Mouse (Mus musculus) v-Abl transformed pro-B cells (cell line): Measurements from ENCODE around the gene Tfap2e.

Experiments used
- in situ Hi-C, 2 experiments: fragments of 400-800 bp; cut with MboI; formaldehyde crosslinking; loops; one replicate each; pipeline ENCODE4 v1.15.1; 2025; ENCODE audit not compliant: unreplicated experiment in 2 of 2

Gene Tfap2e

GRCm38 (mm10) chr4:126736001-126736414 is at the start of gene Tfap2e:
Gene Tfap2e (minus strand): TSS chr4:126736240.
- in situ Hi-C loops = loop anchor here (5.0 to 25.0 kb wide), 2 partner anchors 129 to 501 kb away; partner anchors contain the start of genes 5730409E04Rik (in 1 of the 2) and Smim12 (in 1 of the 2)

GRCm38 (mm10) chr4:126782996-126783395 is 47.0 kb upstream of the Tfap2e start:
- in situ Hi-C loops = no loop called here

- in situ Hi-C loops = no loop called here
Measured at GRCm38 (mm10) chr4:126782512-126782911, 46.5 kb upstream of the Tfap2e start.

DNA sequence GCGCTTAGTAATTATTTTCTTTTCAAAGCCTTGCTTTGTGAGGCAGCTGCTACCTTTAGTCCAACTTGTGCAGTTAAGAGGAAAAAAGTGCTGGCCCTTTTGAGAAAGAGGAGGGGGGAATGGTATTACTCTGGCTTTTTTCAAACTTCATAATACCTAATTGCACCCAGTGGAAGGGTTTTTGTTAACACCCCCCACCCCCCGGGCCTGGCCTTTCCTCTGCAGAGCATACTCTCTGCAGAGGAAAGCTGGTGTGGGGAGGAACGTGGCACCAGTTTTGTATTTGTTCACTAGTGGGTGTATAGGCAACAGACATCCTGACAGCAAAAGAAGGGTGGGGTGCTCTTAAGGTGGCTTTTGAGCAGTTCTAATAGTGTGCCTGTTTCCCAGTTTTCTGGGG is 45.8 kb upstream of the Tfap2e start:
- in situ Hi-C loops = no loop called here

- in situ Hi-C loops = no loop called here
Measured at GRCm38 (mm10) chr4:126779826-126780775, 44.1 kb upstream of the Tfap2e start.

GRCm38 (mm10) chr4:126779148-126779581 is 43.1 kb upstream of the Tfap2e start:
- in situ Hi-C loops = no loop called here

DNA sequence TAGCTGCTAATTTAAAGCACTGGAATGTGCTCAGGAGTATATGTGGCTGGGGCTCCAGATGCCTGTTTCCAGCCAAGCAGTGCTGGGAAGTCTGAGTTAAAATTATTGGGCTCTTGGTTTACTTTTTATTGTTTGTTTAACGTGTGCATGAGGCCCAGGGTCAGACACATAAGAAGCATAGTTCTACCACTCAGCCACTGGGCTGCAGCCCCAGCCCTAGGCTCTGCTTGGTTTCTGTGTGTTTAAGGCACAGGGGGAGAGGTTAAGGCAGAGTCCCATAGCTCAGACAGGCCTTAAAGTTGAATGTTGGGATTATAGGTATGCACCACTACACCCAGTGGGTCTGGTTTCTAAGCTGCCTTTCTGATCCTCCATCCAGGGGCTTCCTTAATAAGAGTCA is 39.1 kb upstream of the Tfap2e start:
- in situ Hi-C loops = no loop called here

GRCm38 (mm10) chr4:126773871-126774270 is 37.8 kb upstream of the Tfap2e start:
- in situ Hi-C loops = no loop called here

- in situ Hi-C loops = no loop called here
Measured at GRCm38 (mm10) chr4:126770831-126771230, 34.8 kb upstream of the Tfap2e start.

DNA sequence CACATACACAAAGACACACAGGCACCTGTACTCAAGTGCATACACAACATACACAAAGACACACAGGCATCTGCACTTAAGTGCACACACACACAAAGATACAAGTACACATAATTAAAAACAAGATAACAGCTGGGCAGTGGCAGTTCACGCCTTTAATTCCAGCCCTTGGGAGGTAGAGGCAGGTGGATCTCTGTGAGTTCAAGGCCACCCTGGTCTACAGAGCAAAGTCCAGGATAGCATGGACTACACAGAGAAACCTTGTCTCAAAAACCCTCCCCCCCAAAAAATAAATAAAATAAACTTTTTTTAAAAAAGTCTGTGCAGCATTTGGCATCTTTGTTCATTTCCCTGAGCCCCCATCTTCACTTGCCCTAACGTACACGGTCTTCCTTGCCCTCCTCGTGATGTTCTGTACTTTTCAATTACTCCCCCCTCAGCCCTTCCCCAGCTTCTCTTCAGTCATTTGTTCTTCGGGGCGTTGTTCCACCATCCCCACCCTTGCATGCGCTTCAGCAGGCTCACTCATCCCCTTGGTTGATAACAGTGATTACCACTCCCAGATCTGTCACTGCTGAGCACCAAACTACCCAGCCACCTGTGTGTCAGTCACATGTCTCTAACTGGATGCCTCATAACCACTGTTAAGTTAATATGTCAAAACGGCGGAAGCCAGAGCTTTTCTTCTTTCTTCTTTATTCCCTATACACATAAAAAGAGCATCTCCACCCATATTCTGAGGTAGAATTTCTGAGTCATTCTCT is 33.9 kb upstream of the Tfap2e start:
- in situ Hi-C loops = no loop called here

DNA sequence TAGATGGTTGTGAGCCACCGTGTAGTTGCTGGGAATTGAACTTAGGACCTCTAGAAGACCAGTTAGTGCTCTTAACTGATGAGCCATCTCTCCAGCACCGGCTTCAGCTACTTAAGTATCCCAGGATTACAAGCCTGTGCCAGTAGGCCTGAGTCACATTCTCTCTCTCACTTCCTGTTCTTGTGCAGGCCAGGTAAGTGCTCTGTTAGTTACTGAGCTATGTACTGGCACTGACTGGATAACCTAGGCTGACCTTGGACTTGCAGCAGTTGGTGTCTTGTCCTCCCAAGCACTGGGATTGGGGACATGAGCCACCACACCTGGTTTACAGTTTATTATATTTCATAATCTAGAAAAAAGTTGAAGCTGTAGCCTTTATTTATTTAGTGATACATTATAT is 27.4 kb upstream of the Tfap2e start:
- in situ Hi-C loops = no loop called here

GRCm38 (mm10) chr4:126762586-126763359 is 26.7 kb upstream of the Tfap2e start:
- in situ Hi-C loops = no loop called here

- in situ Hi-C loops = loop anchor here in 1 of 2 experiments (10.0 kb wide), 1 partner anchor 485 kb away; the partner anchor contains the start of gene Smim12
Measured at GRCm38 (mm10) chr4:126759435-126759834, 23.4 kb upstream of the Tfap2e start.

- in situ Hi-C loops = loop anchor here in 1 of 2 experiments (10.0 kb wide), 1 partner anchor 487 kb away; the partner anchor contains the start of gene Smim12
Measured at GRCm38 (mm10) chr4:126758299-126758698, 22.3 kb upstream of the Tfap2e start.

DNA sequence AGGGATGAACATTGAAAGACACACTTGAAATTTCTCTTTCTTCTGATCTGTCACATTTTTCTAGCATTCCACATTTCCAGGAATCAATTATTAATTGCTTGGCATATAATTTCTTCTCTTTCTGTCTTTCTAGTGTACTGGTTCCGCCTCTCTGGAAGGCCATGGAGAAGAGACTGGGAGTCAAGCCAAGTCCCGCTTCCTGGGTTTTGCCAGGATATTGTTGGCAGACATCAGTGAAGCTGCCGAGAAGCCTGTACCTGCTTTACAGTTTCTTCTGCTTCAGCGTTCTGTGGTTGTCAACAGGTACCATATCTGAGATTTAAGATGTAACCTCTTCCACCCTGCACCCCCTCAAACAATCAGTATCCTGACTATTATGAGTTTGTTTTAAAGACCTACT is 20.7 kb upstream of the Tfap2e start:
- in situ Hi-C loops = loop anchor here in 1 of 2 experiments (10.0 kb wide), 1 partner anchor 488 kb away; the partner anchor contains the start of gene Smim12

DNA sequence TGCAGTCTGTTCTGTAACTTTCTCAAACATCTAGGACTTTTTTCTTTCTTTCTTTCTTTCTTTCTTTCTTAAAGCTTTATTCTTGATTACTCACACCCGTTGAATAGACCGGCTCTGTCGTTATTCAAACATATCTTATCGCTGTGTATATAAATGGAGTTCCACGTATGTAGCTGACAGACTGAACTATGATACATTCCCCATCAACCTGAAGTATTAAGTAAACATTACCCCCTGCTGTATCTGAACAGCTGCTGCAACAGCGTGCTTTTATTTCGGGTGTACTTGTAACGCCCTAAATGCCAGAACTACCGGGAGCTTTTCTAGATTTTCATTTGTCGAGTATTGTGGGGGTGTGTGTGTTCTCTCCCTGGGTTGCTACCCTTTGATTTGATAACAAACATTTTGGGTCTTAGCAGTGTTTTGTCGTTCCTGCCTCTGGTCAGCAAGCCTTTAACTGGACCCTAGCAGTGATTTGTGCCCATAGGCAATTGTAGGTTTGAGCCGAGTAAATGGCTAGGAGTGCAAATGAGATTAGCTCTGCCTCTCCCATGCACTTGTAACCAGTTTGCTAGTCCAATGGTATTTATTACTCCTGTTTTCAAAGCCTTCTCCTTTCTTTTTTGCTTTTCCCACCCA is 18.8 kb upstream of the Tfap2e start:
- in situ Hi-C loops = loop anchor here in 1 of 2 experiments (10.0 kb wide), 1 partner anchor 490 kb away; the partner anchor contains the start of gene Smim12

DNA sequence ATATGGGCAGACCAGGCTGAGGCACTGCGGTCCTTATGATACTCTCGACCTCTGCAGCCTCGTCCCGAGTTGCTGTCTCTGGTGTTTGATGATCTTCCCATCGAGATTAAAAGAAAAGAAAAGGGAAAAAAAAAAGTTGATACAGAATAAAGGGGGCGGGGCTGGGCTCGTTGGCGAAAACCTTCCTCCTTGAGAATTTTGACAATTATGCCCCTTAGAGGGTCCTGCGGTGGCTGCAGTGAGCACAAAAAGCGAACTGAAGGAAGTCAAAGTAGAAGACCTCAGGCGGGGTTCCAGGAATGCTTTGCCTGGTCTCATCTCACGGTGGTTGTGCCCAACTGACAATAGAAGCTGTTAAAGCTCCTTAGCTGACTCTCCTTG is 18.2 kb upstream of the Tfap2e start:
- in situ Hi-C loops = loop anchor here in 1 of 2 experiments (10.0 kb wide), 1 partner anchor 491 kb away; the partner anchor contains the start of gene Smim12

DNA sequence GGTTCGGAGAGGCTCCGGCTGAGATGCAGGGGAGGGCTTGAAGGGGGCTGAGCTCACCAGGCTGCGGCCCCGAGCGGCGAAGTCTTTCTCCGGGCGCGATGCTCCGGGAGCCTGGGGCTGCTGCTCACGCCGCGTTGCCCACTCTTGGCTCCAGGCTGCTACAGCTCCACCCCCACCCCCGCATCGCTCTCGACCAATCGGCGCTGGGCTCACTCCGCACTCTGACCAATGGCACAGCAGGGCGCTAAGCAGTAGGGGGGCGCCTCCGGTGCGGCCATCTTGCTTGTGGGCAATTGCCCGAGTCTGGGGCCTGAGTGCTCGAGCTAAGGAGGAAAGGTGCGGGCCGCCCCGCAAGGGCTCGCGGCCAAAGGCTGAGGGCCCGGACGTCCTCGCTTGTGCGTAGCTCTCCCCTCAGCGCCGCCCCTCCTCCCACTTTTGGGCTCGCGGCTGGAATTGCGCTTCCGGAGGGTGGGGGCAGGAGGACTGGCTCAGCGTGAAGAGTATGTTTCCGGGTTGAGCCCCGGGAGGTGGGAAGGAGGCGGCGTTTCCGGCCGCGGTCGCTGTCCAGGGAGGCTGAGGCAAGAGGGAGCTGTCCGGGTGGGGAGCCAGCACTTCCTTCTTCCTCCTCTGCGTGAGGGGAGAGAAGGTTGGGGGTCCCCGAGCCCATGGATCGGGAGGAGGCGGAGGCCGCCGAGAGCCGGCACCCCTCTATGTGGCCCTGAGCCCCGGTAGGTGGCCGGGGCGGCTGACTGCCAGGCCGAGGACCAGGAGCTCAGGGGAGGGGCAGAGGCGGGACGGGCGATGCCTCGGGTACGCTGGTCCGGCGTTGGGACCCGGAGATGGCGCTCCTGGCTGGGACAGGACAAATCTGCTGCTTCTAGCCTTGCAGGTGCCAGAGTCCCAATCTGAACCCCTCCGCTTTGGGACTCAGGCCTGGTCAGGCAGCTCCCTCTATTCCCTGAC is 17.5 kb upstream of the Tfap2e start, which contains the start of the genes Ncdn and AU040320:
TSS of gene Ncdn (minus strand) at position 171 of the 963 bp plus-strand sequence.
TSS of gene AU040320 (plus strand) at position 277 of the 963 bp plus-strand sequence.
- in situ Hi-C loops = loop anchor here in 1 of 2 experiments (10.0 kb wide), 1 partner anchor 491 kb away; the partner anchor contains the start of gene Smim12
